Mouse (Mus musculus) lung, postnatal 4 days (tissue): ENCODE results near the gene Rxrg.

Experiments used
- DNase-seq, 2 experiments: peaks; one replicate each; pipeline ENCODE4 v3.0.0; 2021

Gene Rxrg

DNA sequence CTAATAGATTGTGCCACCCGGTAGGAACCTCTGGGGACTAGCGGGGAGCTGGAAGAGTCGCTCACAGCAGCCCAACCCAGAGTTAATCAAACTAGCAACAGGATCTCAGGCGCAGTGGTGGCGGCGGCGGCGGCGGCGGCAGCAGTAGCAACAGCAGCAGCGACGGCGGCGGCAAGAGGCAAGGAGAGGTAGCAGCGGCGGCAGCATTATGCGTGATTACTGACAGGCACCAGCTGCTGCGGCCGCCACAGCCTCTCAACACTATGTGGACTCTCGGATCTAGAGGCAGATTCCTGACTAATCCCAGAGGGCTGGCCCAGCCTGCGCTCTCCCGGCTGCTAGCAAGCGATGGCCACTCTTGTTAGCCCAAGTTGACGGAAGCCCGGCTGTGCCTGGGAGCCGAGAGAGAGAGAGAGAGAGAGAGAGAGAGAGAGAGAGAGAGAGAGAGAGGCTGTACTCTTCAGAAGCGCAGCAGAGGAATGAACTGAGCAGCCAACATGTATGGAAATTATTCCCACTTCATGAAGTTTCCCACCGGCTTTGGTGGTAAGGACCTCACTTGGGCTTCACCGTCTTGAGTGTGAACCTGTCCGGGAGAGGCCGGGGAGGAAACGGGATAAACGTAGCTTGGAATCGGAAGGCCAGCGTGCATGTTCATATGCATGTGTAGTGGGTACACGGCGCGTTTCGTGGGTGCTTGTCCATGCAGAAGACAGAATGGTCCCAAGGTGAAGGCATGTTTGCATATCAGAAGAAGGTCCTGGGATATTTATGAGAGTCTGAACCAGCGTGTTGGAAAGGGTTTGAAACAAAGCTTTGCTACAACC is at the start of gene Rxrg:
Gene Rxrg, plus strand, starts transcription at position 130 of the 827 bp plus-strand sequence.
- peak; percentile 59 to 86 for DNase-seq

DNA sequence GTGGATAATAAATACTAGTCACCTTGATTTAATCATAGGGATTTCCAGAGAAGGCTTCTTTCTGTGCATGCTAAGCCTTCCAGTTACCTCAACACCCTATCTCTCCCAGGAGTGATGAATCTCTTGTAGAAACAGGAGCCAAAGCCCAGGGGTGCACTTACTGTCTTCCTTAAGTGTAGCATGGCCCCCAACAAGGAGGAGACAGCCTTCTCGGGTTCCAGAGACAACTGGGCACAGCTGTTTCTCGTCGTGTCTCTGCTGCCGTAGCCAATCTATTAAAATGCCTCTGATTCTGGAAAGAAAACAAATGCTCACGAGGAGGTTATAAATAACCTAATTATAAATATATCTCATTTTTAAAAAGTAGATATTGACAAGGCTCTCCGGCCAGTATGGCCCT is 48.9 kb upstream of the Rxrg start:
- DNase-seq, result peak; percentile 20 to 60

DNA sequence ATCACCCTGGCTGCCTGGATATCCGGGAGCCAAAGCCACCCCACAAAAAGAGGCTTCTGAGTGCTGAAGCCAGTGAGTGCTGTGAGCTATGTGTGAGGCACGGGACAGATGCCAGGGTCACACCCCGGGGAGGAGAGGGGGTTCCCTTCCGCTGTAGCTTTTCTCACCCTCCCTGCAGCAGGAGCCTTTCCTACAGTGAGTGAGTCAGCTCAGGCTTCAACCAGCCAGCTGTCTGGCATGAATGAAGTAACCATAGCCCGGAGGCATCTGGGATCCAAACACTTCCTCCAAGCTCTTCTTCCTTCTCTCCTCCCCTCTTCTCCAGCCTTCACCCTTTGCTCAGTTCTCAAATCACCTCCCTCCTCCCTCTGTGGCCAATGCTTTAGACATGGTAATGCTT is 46.6 kb upstream of the Rxrg start:
- peak; percentile 54 to 77 for DNase-seq

DNA sequence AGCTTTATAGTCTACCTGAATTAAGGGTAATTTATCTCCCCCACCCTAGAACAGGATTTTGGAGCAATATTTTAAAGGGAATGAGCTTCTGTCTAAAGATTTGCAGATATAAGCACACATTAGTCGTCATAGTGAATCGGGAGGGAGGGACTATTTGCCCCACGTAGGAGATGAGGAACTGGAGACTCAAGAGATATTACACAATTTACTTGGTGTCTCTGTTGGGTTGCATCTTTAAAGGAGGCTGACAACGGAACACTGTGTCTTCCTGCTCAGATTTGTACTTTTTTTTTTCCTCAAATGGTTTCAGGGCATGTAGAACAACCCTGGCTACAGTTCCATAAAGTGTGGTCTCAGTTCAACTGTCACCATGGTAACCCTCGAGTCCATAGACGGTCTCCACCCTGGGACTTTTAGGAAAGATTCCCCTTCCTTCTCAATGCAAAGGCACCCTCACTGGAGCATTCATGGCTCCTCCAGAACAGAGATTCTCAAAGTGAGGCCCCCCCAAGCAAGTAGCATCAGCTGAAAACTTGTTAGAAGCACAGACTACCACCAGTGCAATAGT is 44.1 kb upstream of the Rxrg start:
- DNase-seq, result no peak

DNA sequence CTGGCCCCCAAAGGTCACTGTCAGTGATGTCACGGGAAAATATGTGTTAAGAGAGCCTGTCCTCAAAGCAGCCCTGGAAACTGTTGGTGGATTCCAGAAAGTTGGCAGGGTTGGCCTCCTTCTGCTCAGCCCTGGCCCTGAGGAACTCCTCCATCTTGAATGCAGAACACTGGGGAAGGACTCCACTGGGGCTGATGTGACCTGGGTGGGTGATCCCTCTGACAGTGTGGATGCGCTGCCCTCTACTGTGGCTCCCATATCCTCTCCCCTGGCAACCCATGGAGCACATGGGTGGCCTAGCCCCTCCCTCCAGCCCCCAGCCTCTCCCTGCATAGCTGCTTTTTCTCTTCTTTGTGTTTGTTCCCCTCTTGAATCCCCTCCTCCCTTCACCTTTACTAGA is 31.6 kb upstream of the Rxrg start:
- DNase-seq, result no peak

DNA sequence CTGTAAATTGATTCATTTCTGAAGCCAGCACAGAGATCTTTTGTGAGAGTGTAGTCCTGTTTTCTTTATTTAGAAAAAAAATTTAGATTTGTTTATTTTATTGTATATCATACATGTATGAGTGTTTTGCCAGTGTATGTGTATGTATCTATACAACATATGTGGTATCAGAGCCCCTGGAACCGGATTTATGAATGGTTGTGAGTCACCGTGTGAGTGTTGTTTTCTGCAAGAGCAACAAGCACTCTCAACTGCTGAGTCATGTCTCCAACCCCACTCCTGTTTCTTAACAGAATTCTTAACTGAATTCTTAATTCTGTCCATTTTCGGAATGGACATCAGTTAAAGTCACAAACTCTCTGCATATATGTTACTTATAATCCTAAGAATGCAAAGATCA is 19.1 kb upstream of the Rxrg start:
- no peak for DNase-seq

DNA sequence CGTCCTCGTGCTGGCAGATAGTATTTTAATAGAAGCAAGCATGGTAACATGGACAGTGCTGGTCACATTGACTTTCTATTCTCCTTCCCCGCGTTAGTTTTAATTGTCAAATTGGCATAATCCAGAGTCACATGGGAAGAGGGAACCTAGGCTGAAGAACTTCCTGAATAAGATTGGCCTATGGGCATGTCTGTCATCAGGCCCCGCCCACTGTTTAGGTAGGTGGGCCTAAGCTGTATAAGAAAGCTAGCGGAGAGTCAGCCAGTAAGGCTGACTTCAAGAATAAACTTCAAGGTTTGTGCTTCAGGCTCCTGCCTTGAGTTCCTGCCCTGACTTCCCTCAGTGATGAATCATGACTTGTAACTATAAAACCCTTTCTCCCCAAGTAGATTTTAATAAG is 15.0 kb upstream of the Rxrg start:
- DNase-seq, result no peak

DNA sequence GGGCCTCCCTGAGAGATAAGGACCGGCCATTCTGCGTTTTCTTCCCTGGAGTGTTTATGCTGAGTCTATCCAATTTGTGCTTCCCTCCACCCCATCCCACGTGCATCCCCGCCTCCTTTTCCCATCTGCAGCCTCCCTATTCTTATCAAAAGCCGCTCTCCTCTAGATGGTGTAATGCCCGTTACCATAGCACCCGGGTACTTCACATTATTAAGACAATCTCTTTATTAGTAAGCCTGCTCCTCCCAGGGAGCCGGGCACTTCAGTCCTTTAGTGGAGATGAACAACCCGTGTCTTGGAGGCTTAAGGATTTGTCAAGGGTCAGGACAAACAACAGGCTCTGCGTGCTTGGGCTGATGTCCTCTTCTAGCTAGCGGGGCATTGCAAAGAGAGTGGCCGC is 14.3 kb upstream of the Rxrg start:
- DNase-seq, result no peak

DNA sequence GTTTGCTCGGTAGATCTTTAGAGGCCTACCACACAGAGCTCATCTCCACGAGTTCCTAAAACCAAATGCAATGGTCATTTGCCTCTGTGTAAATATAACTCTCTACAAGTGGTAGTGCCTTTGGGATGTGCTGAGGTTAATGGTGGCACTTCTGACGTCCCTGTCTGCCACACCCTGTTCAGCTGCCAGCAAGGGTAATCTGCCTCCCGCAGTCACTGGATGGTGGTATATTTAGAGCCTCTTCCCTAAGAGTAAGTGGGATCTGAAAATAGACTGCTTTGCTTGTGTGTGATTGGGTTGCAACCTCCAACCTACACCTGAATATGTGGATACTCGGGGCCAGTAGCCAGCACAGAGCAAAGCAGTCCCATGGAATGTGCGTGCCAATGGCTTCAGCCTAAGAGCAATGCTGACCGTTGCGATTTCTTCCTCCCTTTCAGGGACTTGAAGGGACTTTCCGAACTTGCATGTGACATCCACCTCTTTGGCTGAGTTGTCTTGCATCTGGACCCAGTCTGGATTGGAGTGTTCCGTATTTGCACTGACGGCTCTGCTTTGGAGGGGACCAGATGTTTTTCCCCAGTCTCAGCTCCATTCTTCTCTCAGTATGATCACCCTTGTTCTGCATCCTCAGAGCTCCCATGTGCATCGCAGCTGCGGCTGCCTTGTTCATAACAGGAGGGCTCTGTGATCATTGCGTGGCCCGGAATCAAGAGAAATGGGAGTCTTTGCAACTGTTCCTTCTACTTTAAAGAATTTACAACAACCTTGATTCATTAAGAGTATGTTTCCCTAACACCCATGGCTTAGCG is 9.2 kb upstream of the Rxrg start:
- DNase-seq, result no peak

DNA sequence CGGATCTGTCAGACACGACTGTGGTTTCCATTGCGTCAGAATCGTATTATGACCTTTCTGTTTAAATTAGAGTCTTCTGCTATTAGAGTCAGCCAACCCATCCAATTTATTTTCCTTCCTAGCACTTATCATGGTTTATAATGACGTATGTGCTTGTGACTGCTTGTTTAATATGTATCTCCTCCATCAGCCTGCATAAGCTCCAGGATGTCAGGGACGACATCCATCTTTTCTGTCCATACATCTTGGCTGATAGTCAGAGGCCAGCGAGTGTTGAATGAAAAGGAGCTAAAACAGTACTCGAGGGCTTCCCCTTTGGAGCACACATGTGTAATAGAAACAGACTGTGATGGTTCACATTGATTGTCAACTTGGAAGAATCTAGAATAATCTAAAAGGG is 6.0 kb upstream of the Rxrg start:
- no peak for DNase-seq

DNA sequence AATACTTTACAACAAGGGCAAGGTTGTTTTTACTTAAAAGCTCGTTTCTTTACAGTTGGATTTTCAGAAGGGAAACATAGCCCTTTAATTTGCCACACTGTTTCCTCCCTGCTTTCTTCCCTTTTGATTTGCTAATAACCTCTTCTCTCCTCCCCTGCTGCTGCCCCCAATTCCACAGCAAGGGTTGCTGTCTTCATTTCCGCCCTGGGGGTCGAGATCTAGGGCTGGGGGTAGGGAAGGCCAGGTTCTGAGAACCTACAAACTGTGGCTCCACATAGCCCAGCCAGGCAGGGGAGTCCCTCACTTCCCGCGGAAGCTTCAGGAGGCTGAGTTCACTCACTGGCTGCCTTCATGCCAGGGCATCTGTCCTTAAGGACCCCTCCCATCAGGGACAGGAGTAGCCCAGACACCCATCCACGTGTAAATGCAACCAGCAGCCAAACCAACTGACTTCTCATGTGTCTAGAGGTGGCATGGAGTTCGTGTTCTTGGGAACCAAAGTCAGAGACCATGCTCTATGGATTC is 1.1 kb downstream of the Rxrg start:
- DNase-seq, result no peak

DNA sequence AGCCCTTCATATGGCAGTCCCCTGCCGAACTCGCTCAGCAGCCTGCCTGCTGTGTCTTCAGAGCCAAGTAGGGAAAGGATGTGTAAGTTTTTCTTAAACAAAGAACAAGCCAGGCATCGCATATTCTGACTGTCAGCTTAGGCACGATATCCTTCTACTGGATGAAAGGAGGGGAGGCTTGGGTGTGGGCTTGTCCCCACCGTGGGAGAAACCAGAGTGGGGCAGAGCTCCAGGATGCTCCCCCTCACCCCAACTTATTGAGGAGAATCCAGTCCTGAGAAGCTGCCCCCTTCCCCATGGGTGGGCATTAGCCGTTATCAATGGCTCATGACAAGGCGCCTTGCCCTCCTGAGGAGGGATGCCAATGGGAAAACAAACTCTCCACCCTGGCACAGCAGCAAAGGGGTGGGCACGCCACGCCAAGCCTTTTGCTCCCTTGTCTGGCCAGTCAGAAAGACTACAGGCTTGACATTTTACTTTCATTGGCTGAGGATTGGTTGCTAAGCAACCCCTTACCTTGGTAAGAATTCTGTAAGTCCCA is 10.1 kb downstream of the Rxrg start:
- DNase-seq, result no peak

DNA sequence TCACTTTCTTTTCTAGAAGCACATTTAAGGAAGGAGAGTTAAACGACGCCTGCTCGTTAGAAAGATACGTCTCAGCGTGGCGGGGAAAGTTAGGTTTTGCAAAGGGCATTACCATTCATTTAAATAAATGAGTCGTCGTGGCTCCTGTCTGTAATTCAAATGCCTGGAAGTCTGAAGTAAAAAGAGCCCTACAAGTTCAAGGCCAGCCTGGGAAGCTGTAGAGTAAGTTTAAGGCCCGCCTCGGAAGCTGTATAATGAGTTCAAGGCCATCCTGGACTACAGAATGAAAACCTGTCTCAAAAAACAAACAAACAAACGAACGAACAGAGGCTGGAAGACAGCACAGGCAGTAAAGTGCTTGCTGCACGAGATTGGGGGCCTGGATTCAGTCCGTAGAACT is 18.9 kb downstream of the Rxrg start:
- DNase-seq, result no peak

DNA sequence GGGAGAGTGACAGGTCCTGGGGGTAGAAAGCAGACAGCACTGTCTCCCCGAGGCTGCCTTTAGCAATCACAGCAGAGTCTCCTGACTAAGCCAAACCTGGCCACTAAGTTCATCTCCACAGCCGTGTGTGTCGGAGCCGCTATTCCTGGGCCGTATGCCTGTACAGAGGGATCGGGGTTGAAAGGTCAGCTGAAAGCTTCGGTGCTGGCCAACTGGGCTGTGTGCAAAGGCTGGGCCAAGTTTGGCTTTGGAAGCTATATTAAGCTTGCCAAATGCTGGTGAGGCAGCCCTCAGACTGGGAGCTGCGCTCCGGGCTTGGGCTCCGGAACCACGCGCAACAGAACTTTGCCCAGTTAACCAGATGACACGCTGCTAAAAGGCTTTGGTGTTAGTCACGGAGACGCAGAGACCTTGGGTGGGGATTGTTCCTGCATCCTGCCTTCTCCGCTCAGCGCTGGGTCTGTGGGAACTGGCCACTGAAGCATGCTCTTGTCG is 19.9 kb downstream of the Rxrg start:
- peak in 1 of 2 experiments; percentile 45 for DNase-seq

DNA sequence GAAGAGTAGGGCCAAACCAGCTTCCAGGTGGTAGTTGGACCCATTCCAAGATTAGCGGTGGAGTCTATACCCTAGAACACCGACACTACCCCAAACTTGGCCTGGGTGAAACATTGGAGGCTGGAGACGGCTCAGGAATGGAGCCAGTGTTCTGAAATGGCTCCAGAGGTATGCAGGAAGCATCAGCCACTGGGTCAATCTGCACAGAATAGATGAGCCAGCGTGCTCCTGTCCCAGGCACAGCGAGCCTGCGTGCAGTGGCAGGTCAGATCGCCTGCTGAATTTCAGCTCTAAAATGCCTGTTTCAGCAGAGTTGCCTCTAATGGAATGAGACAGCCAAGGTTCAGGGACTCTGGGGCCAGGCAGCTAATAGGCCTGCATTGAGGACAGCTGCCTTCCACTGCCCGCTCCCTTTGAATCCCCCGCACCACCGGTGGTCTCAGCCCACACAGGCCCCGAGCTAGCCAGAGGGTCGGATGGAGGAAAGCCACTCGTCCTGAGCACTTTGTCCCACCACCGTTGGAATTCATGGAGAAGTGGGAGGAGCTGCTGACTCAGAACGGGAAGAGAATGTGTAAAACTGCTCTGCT is 22.1 kb downstream of the Rxrg start:
- DNase-seq, result no peak

DNA sequence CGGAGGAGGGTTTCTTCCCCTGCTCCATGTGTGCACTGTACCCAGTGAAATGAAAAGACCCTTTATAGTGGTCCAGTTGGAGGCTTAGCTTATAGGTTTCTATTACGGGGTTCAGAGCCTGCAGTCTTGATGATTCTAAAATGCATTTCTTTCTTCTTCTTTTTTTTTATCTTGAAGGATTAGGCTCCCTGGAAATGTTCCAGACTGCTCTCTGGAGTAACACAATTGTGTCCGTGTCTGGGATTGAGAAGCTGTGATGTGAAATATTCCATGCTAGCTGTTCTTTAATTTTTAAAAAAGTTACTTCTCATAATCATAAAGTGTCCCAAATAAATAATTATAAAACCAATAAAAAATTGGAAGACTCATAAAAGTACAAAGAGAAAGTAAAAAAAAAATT is 26.9 kb downstream of the Rxrg start:
- DNase-seq, result no peak

DNA sequence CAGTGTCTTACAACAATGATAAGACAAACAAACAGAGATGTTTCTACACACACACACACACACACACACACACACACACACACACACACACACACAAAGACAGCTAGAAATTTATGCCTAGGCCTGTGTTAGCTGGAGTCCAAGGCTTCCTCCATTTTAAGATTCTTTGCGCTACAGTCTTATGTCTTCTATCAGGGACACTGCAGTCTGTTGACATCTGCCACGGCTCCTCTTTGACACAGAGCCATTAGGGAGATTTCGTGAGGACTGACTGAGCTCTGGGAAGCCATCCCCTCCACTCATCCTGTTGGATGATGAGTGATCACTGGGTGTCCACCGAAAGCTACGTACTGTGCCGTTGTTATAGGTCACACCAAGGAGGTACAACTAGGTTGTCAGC is 33.6 kb downstream of the Rxrg start:
- no peak for DNase-seq

DNA sequence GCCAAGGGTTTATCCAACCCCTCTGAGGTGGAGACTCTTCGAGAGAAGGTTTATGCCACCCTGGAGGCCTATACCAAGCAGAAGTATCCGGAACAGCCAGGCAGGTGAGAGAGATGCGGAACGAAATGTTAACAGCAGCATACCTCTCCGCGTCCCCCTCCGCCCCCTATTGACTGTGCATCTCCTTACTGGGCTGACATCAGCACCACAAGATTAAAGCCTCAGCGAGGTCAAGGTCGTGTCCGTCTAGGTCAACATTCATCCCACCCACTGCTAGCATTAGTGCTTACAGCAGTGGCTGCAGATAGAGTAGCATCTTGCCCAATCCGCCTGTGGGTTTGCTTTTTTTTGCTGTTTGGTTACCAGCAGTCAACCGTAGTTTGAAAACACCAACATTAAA is 37.5 kb downstream of the Rxrg start:
- DNase-seq, result no peak

DNA sequence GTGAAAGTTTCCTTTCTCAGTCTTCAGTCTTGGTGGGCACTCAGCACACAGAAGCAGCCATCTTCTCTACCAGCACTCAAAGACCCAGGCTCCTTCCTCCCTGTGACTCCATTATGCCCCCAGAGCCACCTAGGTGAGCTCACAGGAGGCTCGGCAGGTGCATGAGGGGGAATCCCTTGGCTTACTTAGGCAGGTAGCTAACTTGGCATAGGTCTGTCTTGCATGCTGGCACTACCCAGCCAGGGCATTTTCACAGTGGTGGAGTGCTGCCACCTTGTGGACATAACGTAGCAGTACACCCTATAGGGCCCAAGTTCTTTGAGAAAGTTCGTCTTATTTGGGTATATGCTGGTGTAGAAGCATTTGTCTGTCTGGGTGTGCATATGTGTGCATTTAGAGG is 38.8 kb downstream of the Rxrg start:
- peak; percentile 54 to 72 for DNase-seq

DNA sequence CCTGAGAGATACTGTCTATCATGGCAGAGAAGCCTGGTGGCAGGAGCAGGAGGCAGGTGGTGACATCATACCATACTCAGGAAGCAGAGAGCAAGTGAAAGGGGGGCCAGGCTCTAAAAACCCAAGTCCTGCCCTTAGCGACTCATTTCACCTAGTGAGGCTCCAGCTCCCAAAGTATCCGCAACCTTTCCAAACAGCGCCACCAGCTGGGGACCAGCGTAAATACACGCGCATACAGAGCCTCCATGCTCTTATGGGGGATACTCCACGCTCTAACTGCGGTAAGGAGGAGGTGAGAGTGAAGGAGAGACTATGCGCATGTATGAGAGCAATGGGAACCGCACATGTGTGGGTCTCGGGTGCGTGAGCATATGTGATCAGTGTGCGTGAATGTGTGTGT is 39.9 kb downstream of the Rxrg start:
- peak in 1 of 2 experiments; percentile 53 for DNase-seq

DNA sequence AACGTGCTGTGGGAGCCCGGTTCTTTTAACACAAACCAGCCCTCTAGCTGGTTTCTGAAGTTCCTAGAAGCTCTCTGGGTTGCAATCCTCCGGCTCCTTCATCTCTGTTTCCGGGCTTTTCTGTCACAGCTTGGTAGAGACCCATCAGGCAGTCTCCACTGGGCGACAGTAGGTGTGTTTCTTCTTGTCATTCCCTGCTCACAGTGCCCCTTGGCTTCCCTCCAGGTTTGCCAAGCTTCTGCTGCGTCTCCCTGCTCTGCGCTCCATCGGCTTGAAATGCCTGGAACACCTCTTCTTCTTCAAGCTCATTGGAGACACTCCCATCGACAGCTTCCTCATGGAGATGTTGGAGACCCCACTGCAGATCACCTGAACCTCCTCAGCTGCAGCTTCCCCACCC is 40.7 kb downstream of the Rxrg start:
- no peak for DNase-seq

DNA sequence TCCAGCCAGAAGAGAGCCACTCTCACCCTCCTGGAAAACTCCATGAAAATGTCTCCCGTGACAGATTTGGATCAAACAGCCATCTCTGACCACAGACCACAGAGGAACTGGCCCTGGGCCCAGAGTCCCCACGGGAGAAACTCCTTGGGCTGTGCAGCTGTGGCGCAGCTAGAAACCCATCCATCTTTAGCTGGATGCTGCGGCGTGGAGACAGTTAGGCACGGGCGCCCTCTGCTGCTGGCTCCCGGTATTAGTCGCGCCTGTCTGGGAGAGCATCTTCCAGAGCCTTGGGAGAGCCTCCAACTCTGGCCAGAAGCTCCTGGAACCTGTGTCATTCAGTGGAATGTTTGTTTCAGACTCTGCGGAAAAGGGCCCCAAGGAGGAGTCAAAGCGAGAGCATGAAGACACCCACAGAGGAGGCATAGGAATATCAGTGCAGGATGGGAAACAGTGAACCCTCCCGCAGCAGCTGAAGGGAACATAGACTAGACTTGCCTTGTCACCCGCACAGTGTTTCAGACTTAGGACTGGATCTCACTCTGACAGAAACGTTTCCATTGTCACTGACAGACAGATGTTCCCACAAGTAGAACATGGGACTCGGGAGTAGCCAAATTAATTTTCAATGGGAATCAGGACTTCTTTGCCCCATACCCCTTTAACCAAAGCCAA is 46.8 kb downstream of the Rxrg start:
- DNase-seq, result peak; percentile 75 to 81
